Mouse (Mus musculus) left cerebral cortex, postnatal 25 days (tissue): ENCODE data around the gene Chn1. TPM values are rescaled to one million over a fixed set of nuclear protein-coding genes. Genes with fewer than 3 reads are reported as not detected.

Source experiments
- DNase-seq, 2 experiments: peaks; one replicate each; pipeline ENCODE4 v3.0.0; 2022; ENCODE audit warnings: low spot score in 2 of 2, mixed read lengths in 1 of 2
- intact Hi-C: fragments of 180-260 bp; cut with DNase I; formaldehyde crosslinking; loops from one replicate; pipeline ENCODE4 v1.15.1; 2025
- total RNA-seq, 2 experiments: library from RNA; stranded (reverse); gene quantifications; 2 replicates each; pipeline ENCODE4 v1.2.3; 2021

Chn1 gene
- total RNA-seq, 2 experiments from 2014 or later, result 1,573 to 1,627 TPM

GRCm38 (mm10) chr2:73657151-73657550, 118.0 kb downstream of the Chn1 start:
- DNase-seq, result peak; percentile 76 to 86
- intact Hi-C loops, result loop anchor here (2.0 to 5.0 kb wide), 2 partner anchors 72 to 85 kb away; no protein-coding TSS in a partner anchor

DNA sequence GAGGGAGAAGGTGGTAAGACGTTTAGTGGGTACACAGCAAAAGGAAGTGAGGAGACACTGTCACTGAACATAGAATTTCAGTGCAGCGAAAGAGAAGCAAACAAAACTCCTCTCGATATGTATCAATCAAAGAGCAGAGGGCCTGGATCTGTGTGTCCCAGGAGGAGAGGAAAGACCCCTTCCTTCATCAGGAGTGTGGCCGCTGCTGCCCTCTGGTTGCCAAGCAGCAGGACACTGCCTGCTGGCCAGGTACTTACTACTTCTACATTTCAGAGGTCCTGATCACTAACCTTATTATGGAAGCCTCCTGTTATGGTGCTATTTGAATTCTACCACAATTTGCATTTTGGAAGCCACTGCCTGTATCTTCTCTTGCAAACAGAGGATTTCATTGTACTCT, 119.5 kb downstream of the Chn1 start:
- intact Hi-C loops, result loop anchor here (2.0 to 5.0 kb wide), 2 partner anchors 71 to 87 kb away; no protein-coding TSS in a partner anchor
- no peak for DNase-seq

GRCm38 (mm10) chr2:73654892-73655243, 120.3 kb downstream of the Chn1 start:
- DNase-seq, result no peak
- intact Hi-C loops, result loop anchor here (5.0 kb wide), 1 partner anchor 87 kb away; no protein-coding TSS in a partner anchor

DNA sequence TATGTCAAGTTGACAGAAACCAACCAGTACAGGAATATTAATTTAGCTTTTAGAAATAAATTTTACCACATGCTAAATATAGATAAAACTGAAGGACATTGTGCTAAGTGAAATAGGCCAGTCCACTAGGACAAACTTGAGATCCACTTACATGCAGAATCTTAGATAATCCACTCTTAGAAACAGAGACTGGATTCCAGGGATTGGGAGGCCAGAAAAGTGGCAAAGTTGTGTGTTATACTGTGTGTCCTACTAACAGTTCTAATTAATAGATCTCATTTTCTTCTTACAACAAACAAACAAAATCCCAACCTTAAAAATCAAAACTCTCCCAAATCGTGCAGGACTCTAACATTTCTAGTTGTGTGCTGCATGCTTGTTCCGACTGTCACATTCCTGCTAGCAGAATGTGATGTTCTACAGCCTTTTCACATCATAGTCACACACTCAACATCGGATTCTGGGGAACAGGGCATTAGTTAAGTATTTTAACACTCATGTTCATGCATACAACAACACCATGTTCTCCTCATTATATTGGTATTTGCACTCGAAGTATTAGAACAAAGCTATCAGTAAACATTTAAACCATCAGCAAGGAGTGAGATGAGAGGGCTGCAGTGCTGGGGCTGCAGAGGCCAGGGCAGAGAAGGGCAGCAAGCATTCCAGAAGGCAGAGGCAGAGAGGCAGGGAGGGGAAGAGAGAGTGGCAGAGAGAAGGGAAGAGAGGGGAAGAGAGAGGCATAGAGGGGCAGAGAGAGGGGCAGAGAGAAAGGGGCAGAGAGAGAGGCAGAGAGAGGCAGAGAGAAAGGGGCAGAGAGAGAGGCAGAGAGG, 120.9 kb downstream of the Chn1 start:
- intact Hi-C loops, result no loop called here
- DNase-seq, result no peak

GRCm38 (mm10) chr2:73637688-73638087, 137.5 kb downstream of the Chn1 start:
- intact Hi-C loops, result no loop called here
- DNase-seq, result no peak

- DNase-seq, result no peak
- intact Hi-C loops, result no loop called here
These were observed 138.8 kb downstream of the Chn1 start for GRCm38 (mm10) chr2:73636387-73636786.

DNA sequence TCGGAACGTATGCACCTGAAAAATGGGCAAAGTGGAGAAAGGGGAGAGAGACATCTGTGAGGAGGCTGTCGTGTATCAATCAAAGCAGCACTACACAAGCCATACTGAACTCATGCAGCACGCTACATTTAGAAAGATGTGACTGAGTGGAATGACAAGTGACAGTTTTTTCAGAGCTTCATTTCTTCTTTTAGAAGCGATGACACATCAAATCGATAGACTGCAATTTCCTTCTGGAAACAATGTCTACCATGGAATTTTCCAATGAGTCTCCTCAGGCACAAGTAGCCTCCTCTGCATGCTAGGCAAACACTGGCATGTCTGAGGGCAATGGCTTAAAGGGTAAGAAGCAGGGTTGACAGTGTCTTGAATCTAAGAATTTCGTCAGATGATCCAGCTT, 143.3 kb downstream of the Chn1 start:
- intact Hi-C loops, result no loop called here
- peak in 1 of 2 experiments; percentile 60 for DNase-seq

DNA sequence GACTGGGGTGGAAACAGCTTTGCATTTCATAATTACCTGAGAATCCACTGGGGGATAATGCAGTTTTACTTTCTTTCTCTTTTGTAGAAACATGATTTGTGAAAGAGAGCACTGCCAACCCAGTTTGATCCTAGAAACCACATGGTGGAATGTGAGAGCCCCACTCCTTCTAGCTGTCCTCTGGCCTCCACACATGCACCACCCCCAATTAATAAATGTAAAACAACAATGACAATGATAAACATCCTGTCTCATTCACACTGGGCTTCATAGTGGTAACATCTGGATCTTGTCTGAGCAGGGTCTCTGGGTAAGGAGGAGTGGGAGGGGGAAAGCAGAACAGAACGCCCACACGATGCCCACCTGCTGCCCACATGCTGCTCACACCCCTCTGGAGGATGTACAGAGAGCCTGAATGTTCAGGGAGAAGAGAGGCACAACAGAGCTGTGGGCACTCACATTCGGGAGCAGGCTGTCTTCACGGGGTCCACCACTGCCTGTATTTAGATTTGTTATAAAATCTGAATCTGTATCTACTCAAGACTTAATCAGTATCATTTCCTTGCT, 156.6 kb downstream of the Chn1 start:
- intact Hi-C loops, result no loop called here
- DNase-seq, result no peak

DNA sequence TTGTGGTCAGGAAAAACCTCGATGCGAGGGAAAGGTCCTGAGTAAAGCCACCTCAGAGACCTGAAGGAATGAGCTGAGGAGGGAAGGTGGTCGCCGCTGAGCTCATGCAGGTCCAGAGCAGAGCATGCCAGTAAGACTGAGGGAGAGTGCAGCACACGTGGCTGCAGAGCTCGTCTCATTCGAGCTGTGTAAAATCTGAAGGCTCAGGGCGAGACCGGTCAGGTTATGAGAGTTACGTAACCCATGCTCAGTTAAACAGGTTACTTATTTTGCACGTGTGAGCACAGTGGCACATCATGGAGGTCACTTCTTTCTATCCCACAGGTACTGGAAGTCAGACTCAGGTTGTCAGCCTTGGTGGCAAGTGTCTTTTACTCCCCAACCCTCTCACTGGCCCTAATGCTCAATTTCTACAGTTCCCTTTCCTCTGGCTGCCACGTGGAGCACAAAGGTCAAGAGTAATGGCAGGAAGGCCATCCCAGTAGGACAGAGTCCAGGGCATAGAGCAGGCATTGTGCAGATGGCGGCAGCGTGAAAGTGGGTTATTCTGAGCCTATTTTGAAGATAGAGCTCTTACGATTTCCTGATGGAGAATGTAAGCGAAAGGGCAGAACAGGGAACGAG, 158.6 kb downstream of the Chn1 start:
- intact Hi-C loops, result no loop called here
- no peak for DNase-seq

DNA sequence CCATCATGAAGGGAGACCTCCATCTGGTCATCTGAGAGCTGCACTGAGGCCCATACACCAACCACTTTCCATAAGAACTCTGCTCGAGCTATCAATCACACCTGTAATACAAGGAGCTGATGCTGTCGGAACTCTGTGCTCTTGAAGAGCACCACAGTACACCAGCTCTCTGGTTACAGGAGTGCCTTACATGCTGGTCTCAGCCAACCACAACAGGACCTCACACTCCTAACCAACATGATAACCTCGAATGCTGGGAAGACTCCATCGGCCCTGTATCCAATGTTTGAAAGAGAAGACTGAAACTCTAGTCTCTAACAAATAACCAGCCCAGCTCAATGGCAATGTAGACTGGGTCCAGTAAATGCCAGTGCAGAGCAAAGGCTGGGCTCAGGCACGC, 159.7 kb downstream of the Chn1 start:
- intact Hi-C loops, result no loop called here
- DNase-seq, result no peak

- DNase-seq, result no peak
These were observed 160.8 kb downstream of the Chn1 start for GRCm38 (mm10) chr2:73614303-73614702.

GRCm38 (mm10) chr2:73612941-73613340, 162.2 kb downstream of the Chn1 start:
- intact Hi-C loops, result no loop called here
- no peak for DNase-seq

More at GRCm38 (mm10) chr2:73614303-73614702, 160.8 kb downstream of the Chn1 start:
- intact Hi-C loops, result no loop called here

DNA sequence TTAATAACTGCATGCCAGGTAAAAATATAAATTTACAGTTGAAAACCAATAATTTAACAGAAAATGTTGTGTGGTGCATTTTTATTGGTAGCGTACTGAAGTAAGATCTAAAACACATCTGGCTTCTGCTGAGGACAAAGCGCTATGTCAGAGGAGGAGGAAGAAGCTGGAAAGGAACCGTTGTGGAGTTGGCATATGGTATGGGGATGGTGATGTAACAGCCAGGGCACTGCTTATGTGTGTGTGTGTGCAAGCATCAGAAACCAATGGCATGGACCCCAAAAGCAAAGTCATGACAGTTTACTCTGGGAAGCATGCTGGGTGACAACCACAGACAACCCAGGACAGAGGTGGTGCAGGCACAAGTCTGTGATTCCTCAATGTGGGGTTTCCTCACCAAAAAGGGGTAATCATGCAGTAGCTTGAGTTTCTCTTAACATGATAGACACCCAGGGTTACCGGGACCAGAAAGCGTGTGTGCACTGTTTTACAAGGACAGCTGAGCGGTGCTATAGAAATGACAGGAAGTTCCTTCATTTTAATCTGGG, 162.7 kb downstream of the Chn1 start:
- intact Hi-C loops, result no loop called here
- no peak for DNase-seq

DNA sequence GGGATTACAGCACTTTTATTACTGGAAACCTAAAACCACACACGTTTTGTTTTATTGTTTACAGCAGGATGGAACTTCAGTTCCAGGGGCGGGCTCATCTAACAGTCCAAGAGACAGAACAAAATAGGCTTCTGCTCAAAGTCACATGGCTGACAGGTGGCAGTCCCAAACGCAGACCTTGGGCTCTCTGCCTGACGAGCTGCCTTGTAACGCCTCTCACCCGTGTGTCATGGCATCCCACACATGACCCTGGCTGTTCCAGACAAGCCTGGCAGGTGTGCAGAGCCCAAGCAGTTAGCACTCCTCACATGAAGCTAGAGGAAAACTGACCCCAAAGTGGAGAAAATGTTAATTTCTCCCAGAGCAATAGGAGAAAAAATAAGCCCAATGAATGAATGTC, 163.3 kb downstream of the Chn1 start:
- intact Hi-C loops, result no loop called here
- no peak for DNase-seq

DNA sequence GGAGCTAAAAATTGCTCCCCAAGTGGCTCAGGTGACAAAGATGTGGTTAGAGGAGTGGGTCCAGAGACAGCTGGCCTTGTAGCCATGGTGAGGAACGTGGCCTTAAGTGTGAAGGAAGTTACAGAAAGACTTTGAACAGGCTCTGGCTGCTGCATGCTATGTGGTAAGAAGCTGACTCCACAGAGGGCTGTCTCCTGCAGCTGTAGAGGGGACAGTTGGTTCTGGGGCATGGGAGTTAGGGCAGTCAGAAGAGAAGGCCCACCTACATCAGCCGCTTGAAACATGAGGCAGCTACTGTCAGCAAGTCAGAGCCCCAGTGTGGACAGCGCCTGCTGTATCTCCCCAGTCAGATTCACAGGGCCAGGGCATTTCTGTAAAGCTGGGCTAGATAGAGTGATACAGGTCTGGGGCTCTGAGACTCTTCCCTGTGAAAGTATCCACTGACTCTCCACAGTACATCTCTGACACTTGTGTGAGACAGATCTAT, 165.4 kb downstream of the Chn1 start:
- intact Hi-C loops, result no loop called here
- DNase-seq, result no peak

GRCm38 (mm10) chr2:73609067-73609723, 166.0 kb downstream of the Chn1 start:
- no peak for DNase-seq
- intact Hi-C loops, result no loop called here

GRCm38 (mm10) chr2:73608391-73608790, 166.8 kb downstream of the Chn1 start:
- intact Hi-C loops, result no loop called here
- DNase-seq, result no peak

GRCm38 (mm10) chr2:73607609-73608008, 167.5 kb downstream of the Chn1 start:
- DNase-seq, result no peak
- intact Hi-C loops, result no loop called here

GRCm38 (mm10) chr2:73607146-73607545, 168.0 kb downstream of the Chn1 start:
- intact Hi-C loops, result no loop called here
- DNase-seq, result no peak

- DNase-seq, result no peak
- intact Hi-C loops, result no loop called here
These were observed 168.5 kb downstream of the Chn1 start for GRCm38 (mm10) chr2:73606616-73607015.
